Mouse (Mus musculus) brain, embryonic 14.5 days (tissue): ENCODE measurements around the gene Hspa1l.

Experiments
- CTCF ChIP-seq: fragments of 200-500 bp; IDR thresholded peaks from 2 replicates; pipeline ENCODE4 v1.5.1; 2012; ENCODE audit warnings: inconsistent platforms, mild to moderate bottlenecking, moderate library complexity, borderline replicate concordance; ENCODE audit not compliant: insufficient read depth, insufficient read length; ENCODE audit errors: extremely low read depth
- POLR2A ChIP-seq: fragments of 200-500 bp; IDR thresholded peaks from 2 replicates; pipeline ENCODE4 v1.6.1; 2012; ENCODE audit warnings: mild to moderate bottlenecking, inconsistent platforms, borderline replicate concordance; ENCODE audit not compliant: poor library complexity, insufficient read depth, insufficient read length, severe bottlenecking; ENCODE audit errors: extremely low read depth

DNA sequence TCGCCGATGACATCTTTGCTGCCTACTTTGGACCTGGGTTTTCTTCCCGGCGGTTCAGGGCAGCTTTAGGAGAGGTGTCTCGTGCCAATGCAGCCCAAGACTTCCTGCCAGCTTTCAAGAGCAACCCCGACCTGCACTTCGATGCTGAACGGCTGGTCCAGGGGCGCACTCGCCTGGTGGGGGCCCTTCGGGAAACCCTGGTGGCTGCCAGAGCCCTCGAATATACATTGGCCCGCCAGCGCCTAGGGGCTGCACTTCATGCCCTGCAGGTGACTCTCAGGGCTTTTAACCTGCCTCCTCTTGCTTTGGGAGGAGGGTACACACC is 45.2 kb downstream of the Hspa1l start:
- TF ChIP-seq CTCF = no peak
- TF ChIP-seq POLR2A = no peak
